Mouse (Mus musculus): Measurements from ENCODE around the gene Il1f6.
"Not testable (repeated sequence)": the region's sequence is repeated elsewhere in the genome, so short reads cannot be mapped to it uniquely, and the experiment has no call there.

The Il1f6 gene

GRCm38 (mm10) chr2:24215118-24215517, at the start of gene Il1f6:
Gene Il1f6 (plus strand): TSS chr2:24215418.
- no peak for DNase-seq

GRCm38 (mm10) chr2:24181683-24182331, 33.4 kb upstream of the Il1f6 start:
- DNase-seq, result peak; percentile 52

GRCm38 (mm10) chr2:24182423-24183147, 32.6 kb upstream of the Il1f6 start:
- not testable (repeated sequence) for DNase-seq

- not testable (repeated sequence) for DNase-seq
Measured at GRCm38 (mm10) chr2:24184092-24184491, 31.1 kb upstream of the Il1f6 start.

- no peak for DNase-seq
Measured at GRCm38 (mm10) chr2:24186176-24186575, 29.0 kb upstream of the Il1f6 start, which contains the start of gene Il1f9. Gene Il1f9 (plus strand): TSS chr2:24186476.

GRCm38 (mm10) chr2:24187585-24187984, 27.6 kb upstream of the Il1f6 start:
- DNase-seq, result no peak

GRCm38 (mm10) chr2:24188189-24188588, 27.0 kb upstream of the Il1f6 start:
- DNase-seq, result no peak

- DNase-seq, result no peak
Measured at GRCm38 (mm10) chr2:24227191-24227590, 12.0 kb downstream of the Il1f6 start.

GRCm38 (mm10) chr2:24267503-24267902, 52.3 kb downstream of the Il1f6 start:
- DNase-seq, result no peak

GRCm38 (mm10) chr2:24273619-24274018, 58.4 kb downstream of the Il1f6 start:
- no peak for DNase-seq

- DNase-seq, result no peak
Measured at GRCm38 (mm10) chr2:24275146-24275545, 59.9 kb downstream of the Il1f6 start.

Measured in right cerebral cortex, adult 18-20 months (tissue).